8 mouse cellular contexts compared by ENCODE assay signal in genomic region chr2:18064356-18064858, GRCm38 (mm10). TPM values are rescaled to one million over a fixed set of nuclear protein-coding genes. Genes with fewer than 3 reads are reported as not detected.
A peak's percentile ranks its signal among the peaks of the same experiment; 100 is the strongest.
DNase-seq lines count a peak whose midpoint lies in the region; ATAC-seq lines count a peak whose summit lies in the region.

No protein-coding gene starts in this region.

- peak overlapping the region; percentile 98 for H3K9ac ChIP-seq in hindbrain, embryonic 12.5 days

- H3K9me3 ChIP-seq in hindbrain, embryonic 12.5 days (replicated peaks): no peaks in the 10 kb centered on the region

- peaks cover 13% of the 10 kb centered on the region for H3K4me1 ChIP-seq in hindbrain, embryonic 12.5 days

- peak; percentile 95 for ATAC-seq in hindbrain, embryonic 12.5 days (ENCODE audit: low FRiP score)

- no peaks in the 10 kb centered on the region for H3K27me3 ChIP-seq in hindbrain, embryonic 12.5 days

- H3K4me2 ChIP-seq in hindbrain, embryonic 12.5 days (replicated peaks): peak overlapping the region; percentile 96

- 0 out of 2 replicates have a peak, but pooled peaks cover 5% of the 10 kb centered on the region for H3K36me3 ChIP-seq in hindbrain, embryonic 12.5 days

- H3K27ac ChIP-seq in hindbrain, embryonic 12.5 days: peak overlapping the region; percentile 100

- WGBS in hindbrain, embryonic 12.5 days: under 1% methylated on average over 44 of the region's 58 CpGs

- DNase-seq in NIH3T3 (ENCODE audit: low read depth): peak; percentile 97
- DNase-seq in cerebellum, adult 9-11 months: peak; percentile 97
- DNase-seq in frontal cortex, postnatal 10 days (ENCODE audit: low spot score in 2 of 2): peak; percentile 92 to 95
- peak; percentile 92 to 93 for DNase-seq in layer of hippocampus, postnatal 36 days
- peak; percentile 92 for DNase-seq in lung, postnatal 25 days (ENCODE audit: low spot score)
- DNase-seq in retina, embryonic 14.5 days (ENCODE audit: low spot score): peak; percentile 92
- DNase-seq in thymus, postnatal 36 days: peak; percentile 92 to 98

- H3K4me3 ChIP-seq in hindbrain, embryonic 12.5 days: peak overlapping the region; percentile 86

RNA-seq across cellular contexts. Expression of gene Mllt10, which starts 9.4 kb away (rescaled TPM):
- 65.1 and 70.8 TPM in 2 replicates for polyA plus RNA-seq in hindbrain, embryonic 12.5 days (2016; fragmentation: Nextera tagmentation; extraction: Ambion mirVana)
- 10 to 100 TPM; 53.7 to 57.7 TPM for total RNA-seq in layer of hippocampus, postnatal 36 days (2021)

RNA-seq across cellular contexts. Expression of gene Skida1, which starts 15.6 kb away (rescaled TPM):
- polyA plus RNA-seq in hindbrain, embryonic 12.5 days (2016; fragmentation: Nextera tagmentation; extraction: Ambion mirVana): 17.7 and 19.4 TPM in 2 replicates
- total RNA-seq in layer of hippocampus, postnatal 36 days (2021): 10 to 100 TPM; 17.2 to 17.3 TPM

RNA-seq across cellular contexts. Expression of gene A930004D18Rik, which starts 26.9 kb away (rescaled TPM):
- 18.0 and 18.6 TPM in 2 replicates for polyA plus RNA-seq in hindbrain, embryonic 12.5 days (2016; fragmentation: Nextera tagmentation; extraction: Ambion mirVana)
- 1 to 10 TPM; 3.0 to 5.6 TPM for total RNA-seq in layer of hippocampus, postnatal 36 days (2021)

Comparison
In these comparisons a context has a peak if more than half of its experiments do, and no peak if none do; other contexts are left out.
1. Peak in every context shown above with its lines: DNase-seq, ATAC-seq, H3K4me3 ChIP-seq and H3K27ac ChIP-seq.